Mouse (Mus musculus): ENCODE results near the gene Adamtsl1.

Gene Adamtsl1

GRCm38 (mm10) chr4:86310806-86311730 lies 797.1 kb downstream of the Adamtsl1 start:
- in situ Hi-C loops (cut with MseI, MboI): no loop called here

- in situ Hi-C loops (cut with MseI, MboI): no loop called here
Observed at GRCm38 (mm10) chr4:86312366-86312765, 798.4 kb downstream of the Adamtsl1 start.

- in situ Hi-C loops (cut with MseI, MboI): no loop called here
Observed at GRCm38 (mm10) chr4:86314442-86314841, 800.5 kb downstream of the Adamtsl1 start.

- in situ Hi-C loops (cut with MseI, MboI): no loop called here
Observed at GRCm38 (mm10) chr4:86315122-86315521, 801.1 kb downstream of the Adamtsl1 start.

GRCm38 (mm10) chr4:86317916-86318542 lies 804.1 kb downstream of the Adamtsl1 start:
- in situ Hi-C loops (cut with MseI, MboI): no loop called here

GRCm38 (mm10) chr4:86325411-86325810 lies 811.4 kb downstream of the Adamtsl1 start:
- in situ Hi-C loops (cut with MseI, MboI): no loop called here

- in situ Hi-C loops (cut with MseI, MboI): no loop called here
Observed at GRCm38 (mm10) chr4:86326003-86326402, 812.0 kb downstream of the Adamtsl1 start.

GRCm38 (mm10) chr4:86326638-86327037 lies 812.7 kb downstream of the Adamtsl1 start:
- in situ Hi-C loops (cut with MseI, MboI): no loop called here

- in situ Hi-C loops (cut with MseI, MboI): no loop called here
Observed at GRCm38 (mm10) chr4:86329481-86329880, 815.5 kb downstream of the Adamtsl1 start.

GRCm38 (mm10) chr4:86335861-86336415 lies 822.0 kb downstream of the Adamtsl1 start:
- in situ Hi-C loops (cut with MseI, MboI): no loop called here

- in situ Hi-C loops (cut with MseI, MboI): no loop called here
Observed at GRCm38 (mm10) chr4:86337216-86337765, 823.3 kb downstream of the Adamtsl1 start.

- in situ Hi-C loops (cut with MseI, MboI): no loop called here
Observed at GRCm38 (mm10) chr4:86349341-86349740, 835.4 kb downstream of the Adamtsl1 start.

- in situ Hi-C loops (cut with MseI, MboI): no loop called here
Observed at GRCm38 (mm10) chr4:86352121-86352520, 838.1 kb downstream of the Adamtsl1 start.

- in situ Hi-C loops (cut with MseI, MboI): no loop called here
Observed at GRCm38 (mm10) chr4:86353550-86353949, 839.6 kb downstream of the Adamtsl1 start.

GRCm38 (mm10) chr4:86359398-86359797 lies 845.4 kb downstream of the Adamtsl1 start:
- in situ Hi-C loops (cut with MseI, MboI): no loop called here

GRCm38 (mm10) chr4:86369055-86369454 lies 855.1 kb downstream of the Adamtsl1 start:
- in situ Hi-C loops (cut with MseI, MboI): no loop called here

- in situ Hi-C loops (cut with MseI, MboI): no loop called here
Observed at GRCm38 (mm10) chr4:86373166-86373565, 859.2 kb downstream of the Adamtsl1 start.

- in situ Hi-C loops (cut with MseI, MboI): no loop called here
Observed at GRCm38 (mm10) chr4:86383124-86383523, 869.2 kb downstream of the Adamtsl1 start.

- in situ Hi-C loops (cut with MseI, MboI): no loop called here
Observed at GRCm38 (mm10) chr4:86385121-86385520, 871.1 kb downstream of the Adamtsl1 start.

- in situ Hi-C loops (cut with MseI, MboI): no loop called here
Observed at GRCm38 (mm10) chr4:86388430-86388829, 874.5 kb downstream of the Adamtsl1 start.

GRCm38 (mm10) chr4:86391176-86391575 lies 877.2 kb downstream of the Adamtsl1 start:
- in situ Hi-C loops (cut with MseI, MboI): no loop called here

- in situ Hi-C loops (cut with MseI, MboI): no loop called here
Observed at GRCm38 (mm10) chr4:86395636-86396035, 881.7 kb downstream of the Adamtsl1 start.

Measured in mouse trophoblast stem cell (cell line).